Mouse (Mus musculus): ENCODE results near the gene Pck1. TPM values are rescaled to one million over a fixed set of nuclear protein-coding genes. Genes with fewer than 3 reads are reported as not detected.

The Pck1 gene
- total RNA-seq, 1 experiment from 2014 or later = not detected

Other genes starting within 250 kb of the Pck1 start
- 1.9 TPM in 1 of 2 replicates, not detected in the other for gene Bmp7, start 212.7 kb upstream of the Pck1 start, total RNA-seq (2017)
- 2.2 and 9.6 TPM in 2 replicates for gene Spo11, start 175.3 kb upstream of the Pck1 start, total RNA-seq (2017)
- 45.8 and 57.5 TPM in 2 replicates for gene Rae1, start 152.9 kb upstream of the Pck1 start, total RNA-seq (2017)
- 66.3 and 81.3 TPM in 2 replicates for gene Rbm38, start 132.6 kb upstream of the Pck1 start, total RNA-seq (2017)
- not detected in 2 replicates for gene Ctcfl, start 33.5 kb upstream of the Pck1 start, total RNA-seq (2017)
- gene Zbp1, start 65.9 kb downstream of the Pck1 start, total RNA-seq (2017) = 4.6 and 12.5 TPM in 2 replicates
- 0.40 TPM in 1 of 2 replicates, not detected in the other for gene Pmepa1, start 123.5 kb downstream of the Pck1 start, total RNA-seq (2017)

All from hematopoietic stem cell, adult 5-6 weeks (primary cell).